8 mouse cellular contexts compared by ENCODE assay signal in genomic region chr8:8334515-8334914, GRCm38 (mm10).
DNase-seq lines count a peak whose midpoint lies in the region; ATAC-seq and TF ChIP-seq lines count a peak whose summit lies in the region.

No protein-coding gene starts in this region.

- H3K27ac ChIP-seq in liver, adult 2 months (replicated peaks; ENCODE audit: insufficient read depth, low read depth, low read length) = peak overlapping the region; percentile 34; the same call in 1 of the 2 replicates
- H3K27ac ChIP-seq in kidney, embryonic 16.5 days (ENCODE audit: low read length) = peak overlapping the region; percentile 52

- TF ChIP-seq POLR2A in liver, adult 2 months (IDR thresholded peaks at IDR 0.05; ENCODE audit: extremely low read depth, insufficient read depth, low read length) = no peak

- no peaks in the 10 kb centered on the region for H3K36me3 ChIP-seq in liver, adult 2 months (ENCODE audit: control insufficient read depth, insufficient read depth, low read length)
- no peaks in the 10 kb centered on the region for H3K36me3 ChIP-seq in kidney, embryonic 16.5 days (ENCODE audit: insufficient read depth, low read length)

- TF ChIP-seq CTCF in liver, adult 2 months (IDR thresholded peaks at IDR 0.05; ENCODE audit: low read depth, low read length) = no peak

- no peaks in the 10 kb centered on the region for H3K4me1 ChIP-seq in liver, adult 2 months (ENCODE audit: control insufficient read depth, insufficient read depth, low read length)
- H3K4me1 ChIP-seq in kidney, embryonic 16.5 days (ENCODE audit: insufficient read depth, low read length) = peaks cover 40% of the 10 kb centered on the region

- H3K4me2 ChIP-seq in kidney, embryonic 16.5 days (replicated peaks; ENCODE audit: low read depth, low read length) = no peak overlapping the region

- H3K27me3 ChIP-seq in liver, adult 2 months (ENCODE audit: control insufficient read depth, insufficient read depth, low read length) = no peaks in the 10 kb centered on the region
- no peaks in the 10 kb centered on the region for H3K27me3 ChIP-seq in kidney, embryonic 16.5 days (ENCODE audit: insufficient read depth, low read length)

- 61% methylated on average over 7 of the region's 7 CpGs for WGBS in liver, adult 2 months
- 74% methylated on average over 7 of the region's 7 CpGs for whole genome bisulfite sequencing in kidney, embryonic 16.5 days

- no peaks in the 10 kb centered on the region for H3K79me2 ChIP-seq in liver, adult 2 months (ENCODE audit: control insufficient read depth, insufficient read depth, low read length)

- 0 out of 2 replicates have a peak overlapping the region, but pooled peaks have one; percentile 22 for H3K9ac ChIP-seq in liver, adult 2 months (ENCODE audit: low read depth, low read length)
- H3K9ac ChIP-seq in kidney, embryonic 16.5 days (replicated peaks; ENCODE audit: low read length) = no peak overlapping the region; the same call in none of the 2 replicates

- ATAC-seq in kidney, embryonic 16.5 days (ENCODE audit: low FRiP score, low TSS enrichment) = 0 out of 2 replicates have a peak, but pooled peaks have one; percentile 11
- 0 out of 2 replicates have a peak, but pooled peaks have one; percentile 26 for ATAC-seq in neutrophil, adult 5-6 weeks (ENCODE audit: extremely low read depth, insufficient number of reproducible peaks, low FRiP score, poor library complexity, severe bottlenecking)

- H3K9me3 ChIP-seq in kidney, embryonic 16.5 days (ENCODE audit: low read length) = no peaks in the 10 kb centered on the region

- peak; percentile 29 for DNase-seq in liver, adult 2 months (ENCODE audit: extremely low read depth, low read depth, low spot score)
- no peak for DNase-seq in liver
- DNase-seq in heart, adult 8-10 months (ENCODE audit: low spot score) = peak; percentile 60
- DNase-seq in layer of hippocampus, postnatal 36 days = no peak
- DNase-seq in adrenal gland, postnatal 4 days (ENCODE audit: low spot score in 2 of 2) = no peak
- no peak for DNase-seq in adrenal gland, adult 8-10 months

- H3K4me3 ChIP-seq in liver, adult 2 months (ENCODE audit: insufficient read depth, low read depth, low read length) = no peak overlapping the region; the same call in 1 of the 2 replicates
- H3K4me3 ChIP-seq in kidney, embryonic 16.5 days (ENCODE audit: low read length) = no peak overlapping the region

Comparison
In these comparisons a context has a peak if more than half of its experiments do, and no peak if none do; other contexts are left out.
1. DNase-seq: peak in liver, adult 2 months (single experiment) and heart, adult 8-10 months (single experiment); none in liver (single experiment), layer of hippocampus, postnatal 36 days (0 of 2), adrenal gland, postnatal 4 days (0 of 2) and adrenal gland, adult 8-10 months (single experiment).